Mouse (Mus musculus): ENCODE results near the gene Gpc6. TPM values are rescaled to one million over a fixed set of nuclear protein-coding genes. Genes with fewer than 3 reads are reported as not detected.
A peak's percentile ranks its signal among the peaks of the same experiment; 100 is the strongest.

The Gpc6 gene
- total and polyA plus RNA-seq, 3 experiments = not detected

- Histone ChIP-seq H3K27ac (ENCODE audit: insufficient read depth, low read depth) (no peak overlapping the region), H3K27me3 (replicated peaks) (no peaks in the 10 kb centered on the region), H3K9ac (ENCODE audit: insufficient read depth, low read depth) (no peak overlapping the region), H3K4me3 (replicated peaks in 1 of 3; ENCODE audit: low read depth in 2 of 3, low read length in 2 of 3, poor library complexity in 1 of 3) (no peak overlapping the region), H3K9me3 (replicated peaks; ENCODE audit: low read length) (no peaks in the 10 kb centered on the region), H3K4me1 (ENCODE audit: control insufficient read depth in 1 of 2, insufficient read depth in 2 of 2) (no peaks in the 10 kb centered on the region), H3K4me2 (ENCODE audit: insufficient read depth, low read depth, poor library complexity, severe bottlenecking) (no peak overlapping the region), H3K36me3 (replicated peaks in 1 of 2; ENCODE audit: control insufficient read depth in 1 of 2, insufficient read depth in 1 of 2, low read length in 1 of 2) (no peaks in the 10 kb centered on the region), H3K79me2 (replicated peaks; ENCODE audit: control insufficient read depth, extremely low read depth, insufficient read depth, poor library complexity, severe bottlenecking) (no peaks in the 10 kb centered on the region)
- DNase-seq (ENCODE audit: extremely low read depth) = no peak
- TF ChIP-seq ZNF384 (IDR thresholded peaks at IDR 0.05; ENCODE audit: low read depth, low read length) (no peak), POLR2AphosphoS2 (IDR thresholded peaks at IDR 0.05; ENCODE audit: low read depth, low read length) (no peak), BHLHE40 (IDR thresholded peaks at IDR 0.05; ENCODE audit: low read depth, low read length) (no peak)
- in situ Hi-C loops (cut with MboI; ENCODE audit: low pct_ligation_motif_present, low pct_unique_long_range_greater_than_20kb, low sequenced_read_pairs) = no loop called here
- dilution Hi-C loops (cut with MboI; ENCODE audit: extremely low pct_ligation_motif_present, extremely low pct_unique_long_range_greater_than_20kb, low sequenced_read_pairs) = no loop called here
Observed at GRCm38 (mm10) chr14:117785507-117786085, 860.5 kb downstream of the Gpc6 start.

DNA sequence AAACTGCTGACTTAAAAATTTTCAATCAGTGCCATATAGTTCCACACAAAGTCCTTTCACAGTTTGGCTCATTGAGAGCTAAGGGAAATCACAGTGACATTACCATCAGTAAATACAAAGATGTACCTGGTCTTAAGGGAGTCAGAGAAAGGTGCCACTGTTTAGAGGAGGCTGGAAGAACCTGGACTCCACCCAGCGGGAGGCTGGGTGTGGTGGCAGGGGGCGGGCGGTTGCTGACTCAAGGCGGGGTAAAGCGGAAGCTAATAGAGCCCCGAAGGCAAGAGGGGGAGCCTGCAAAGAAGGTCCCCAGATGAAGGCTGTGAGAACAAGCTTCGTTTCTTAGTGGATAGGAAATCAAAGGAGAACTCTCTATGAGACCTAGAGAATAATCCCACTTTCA is 861.5 kb downstream of the Gpc6 start:
- Histone ChIP-seq H3K9me3 (replicated peaks; ENCODE audit: low read length) (no peaks in the 10 kb centered on the region), H3K79me2 (replicated peaks; ENCODE audit: control insufficient read depth, extremely low read depth, insufficient read depth, poor library complexity, severe bottlenecking) (no peaks in the 10 kb centered on the region), H3K4me2 (ENCODE audit: insufficient read depth, low read depth, poor library complexity, severe bottlenecking) (0 out of 2 replicates have a peak overlapping the region, but pooled peaks have one; percentile 16), H3K4me3 (replicated peaks in 1 of 3; ENCODE audit: low read depth in 2 of 3, low read length in 2 of 3, poor library complexity in 1 of 3) (peak overlapping the region in 1 of 3 experiments; percentile 17), H3K4me1 (ENCODE audit: control insufficient read depth in 1 of 2, insufficient read depth in 2 of 2) (no peaks in the 10 kb centered on the region), H3K36me3 (replicated peaks in 1 of 2; ENCODE audit: control insufficient read depth in 1 of 2, insufficient read depth in 1 of 2, low read length in 1 of 2) (no peaks in the 10 kb centered on the region), H3K9ac (ENCODE audit: insufficient read depth, low read depth) (peak overlapping the region; percentile 53; the same call in 1 of the 2 replicates), H3K27ac (ENCODE audit: insufficient read depth, low read depth) (no peak overlapping the region), H3K27me3 (replicated peaks) (no peaks in the 10 kb centered on the region)
- in situ Hi-C loops (cut with MboI; ENCODE audit: low pct_ligation_motif_present, low pct_unique_long_range_greater_than_20kb, low sequenced_read_pairs) = no loop called here
- TF ChIP-seq USF1 (IDR thresholded peaks at IDR 0.05; ENCODE audit: low read depth, low read length) = no peak
- peak; percentile 43; the same call in 1 of the 2 replicates for TF ChIP-seq POLR2A (IDR thresholded peaks at IDR 0.05; ENCODE audit: low read depth, low read length)
- no peak for TF ChIP-seq RCOR1 (conservative IDR thresholded peaks at IDR 0.05; ENCODE audit: low read depth, low read length)
- TF ChIP-seq MEF2A (IDR thresholded peaks at IDR 0.05; ENCODE audit: borderline replicate concordance, low read depth, low read length) = no peak
- DNase-seq (ENCODE audit: extremely low read depth) = no peak
- dilution Hi-C loops (cut with MboI; ENCODE audit: extremely low pct_ligation_motif_present, extremely low pct_unique_long_range_greater_than_20kb, low sequenced_read_pairs) = no loop called here

DNA sequence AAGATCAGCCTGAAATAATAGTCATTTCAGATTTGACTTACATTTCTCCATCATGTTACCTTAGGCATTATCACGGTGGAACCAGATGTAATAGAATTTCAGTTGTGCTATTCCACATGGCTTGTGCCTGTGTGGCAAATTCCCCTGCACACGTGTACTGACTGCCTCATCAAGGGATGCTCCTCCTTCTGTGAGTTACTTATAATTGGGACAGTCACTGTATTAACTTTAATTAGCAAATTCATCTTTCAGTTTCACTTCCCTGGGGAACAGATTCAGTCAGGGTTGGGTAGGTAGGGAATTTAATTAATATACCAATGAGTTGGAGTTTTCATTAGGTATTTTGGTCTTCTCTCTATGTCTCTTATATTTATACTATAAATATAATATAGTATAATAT is 869.8 kb downstream of the Gpc6 start:
- no peak overlapping the region for H3K27ac ChIP-seq (ENCODE audit: insufficient read depth, low read depth)
- H3K4me3 ChIP-seq (replicated peaks in 1 of 3; ENCODE audit: low read depth in 2 of 3, low read length in 2 of 3, poor library complexity in 1 of 3) = no peak overlapping the region
- in situ Hi-C loops (cut with MboI; ENCODE audit: low pct_ligation_motif_present, low pct_unique_long_range_greater_than_20kb, low sequenced_read_pairs) = no loop called here

More for the DNA sequence above, 869.8 kb downstream of the Gpc6 start:
- no peaks in the 10 kb centered on the region for H3K27me3 ChIP-seq (replicated peaks)
- H3K9ac ChIP-seq (ENCODE audit: insufficient read depth, low read depth) = no peak overlapping the region
- H3K4me2 ChIP-seq (ENCODE audit: insufficient read depth, low read depth, poor library complexity, severe bottlenecking) = no peak overlapping the region
- peaks cover 2 to 13% of the 10 kb centered on the region in 2 experiments; a peak in 3 of 4 replicates for H3K4me1 ChIP-seq (ENCODE audit: control insufficient read depth in 1 of 2, insufficient read depth in 2 of 2)
- H3K36me3 ChIP-seq (replicated peaks in 1 of 2; ENCODE audit: control insufficient read depth in 1 of 2, insufficient read depth in 1 of 2, low read length in 1 of 2) = no peaks in the 10 kb centered on the region
- H3K9me3 ChIP-seq (replicated peaks; ENCODE audit: low read length) = no peaks in the 10 kb centered on the region
- H3K79me2 ChIP-seq (replicated peaks; ENCODE audit: control insufficient read depth, extremely low read depth, insufficient read depth, poor library complexity, severe bottlenecking) = no peaks in the 10 kb centered on the region
- no peak for TF ChIP-seq MEF2A (IDR thresholded peaks at IDR 0.05; ENCODE audit: borderline replicate concordance, low read depth, low read length)
- TF ChIP-seq MAZ (IDR thresholded peaks at IDR 0.05; ENCODE audit: low read depth, low read length) = no peak
- no peak for TF ChIP-seq JUND (conservative IDR thresholded peaks at IDR 0.05; ENCODE audit: low read depth, low read length)
- no peak for TF ChIP-seq ZC3H11A (IDR thresholded peaks at IDR 0.05; ENCODE audit: low read depth, low read length)
- no peak for TF ChIP-seq TCF12 (IDR thresholded peaks at IDR 0.05; ENCODE audit: low read depth, low read length)
- TF ChIP-seq ELF1 (IDR thresholded peaks at IDR 0.05; ENCODE audit: low read depth, low read length) = no peak
- no peak for TF ChIP-seq RAD21 (IDR thresholded peaks at IDR 0.05; ENCODE audit: low read depth, low read length)
- TF ChIP-seq UBTF (IDR thresholded peaks at IDR 0.05; ENCODE audit: low read depth, low read length) = no peak
- TF ChIP-seq SMC3 (IDR thresholded peaks at IDR 0.05; ENCODE audit: low read depth, low read length) = no peak
- no peak for TF ChIP-seq MXI1 (IDR thresholded peaks at IDR 0.05; ENCODE audit: low read depth, low read length)
- no peak for TF ChIP-seq CHD1 (IDR thresholded peaks at IDR 0.05; ENCODE audit: low read depth, low read length)
- no peak for TF ChIP-seq EP300 (IDR thresholded peaks at IDR 0.05; ENCODE audit: low read length)
- no peak for TF ChIP-seq ETS1 (conservative IDR thresholded peaks at IDR 0.05; ENCODE audit: low read depth, low read length)
- TF ChIP-seq ZNF384 (IDR thresholded peaks at IDR 0.05; ENCODE audit: low read depth, low read length) = no peak
- TF ChIP-seq USF1 (IDR thresholded peaks at IDR 0.05; ENCODE audit: low read depth, low read length) = no peak
- dilution Hi-C loops (cut with MboI; ENCODE audit: extremely low pct_ligation_motif_present, extremely low pct_unique_long_range_greater_than_20kb, low sequenced_read_pairs) = no loop called here
- DNase-seq (ENCODE audit: extremely low read depth) = no peak

Measured in CH12.LX (cell line).